Mouse (Mus musculus) adrenal gland, postnatal 25 days (tissue): ENCODE data around the gene Figla. TPM values are rescaled to one million over a fixed set of nuclear protein-coding genes. Genes with fewer than 3 reads are reported as not detected.

Source experiments
- DNase-seq: peaks from one replicate; pipeline ENCODE4 v3.0.0; 2021; ENCODE audit warnings: mixed read lengths
- total RNA-seq: library from RNA; stranded (reverse); gene quantifications from 2 replicates; pipeline ENCODE4 v1.2.3, GENCODE M21; 2021

Gene Figla
- total RNA-seq, 1 experiment from 2014 or later, result not detected

GRCm38 (mm10) chr6:86028601-86029322 is 12.8 kb downstream of the Figla start, which contains the start of gene Add2:
Gene Add2 (plus strand): TSS chr6:86028681.
- peak; percentile 29 for DNase-seq

GRCm38 (mm10) chr6:86029323-86029713 is 13.3 kb downstream of the Figla start:
- DNase-seq, result no peak

- no peak for DNase-seq
These were observed 15.6 kb downstream of the Figla start for GRCm38 (mm10) chr6:86031527-86031926.

GRCm38 (mm10) chr6:86033635-86034034 is 17.7 kb downstream of the Figla start:
- no peak for DNase-seq

GRCm38 (mm10) chr6:86038901-86039300 is 22.9 kb downstream of the Figla start:
- DNase-seq, result no peak

- no peak for DNase-seq
These were observed 24.2 kb downstream of the Figla start for GRCm38 (mm10) chr6:86040140-86040539.

GRCm38 (mm10) chr6:86047510-86047909 is 31.5 kb downstream of the Figla start:
- no peak for DNase-seq

GRCm38 (mm10) chr6:86048509-86048908 is 32.5 kb downstream of the Figla start:
- no peak for DNase-seq

GRCm38 (mm10) chr6:86050586-86051268 is 34.8 kb downstream of the Figla start:
- no peak for DNase-seq

- no peak for DNase-seq
These were observed 36.1 kb downstream of the Figla start for GRCm38 (mm10) chr6:86052032-86052459.

GRCm38 (mm10) chr6:86052556-86052955 is 36.6 kb downstream of the Figla start:
- DNase-seq, result no peak

- no peak for DNase-seq
These were observed 37.1 kb downstream of the Figla start for GRCm38 (mm10) chr6:86053099-86053498.

GRCm38 (mm10) chr6:86053594-86053993 is 37.6 kb downstream of the Figla start:
- DNase-seq, result no peak

GRCm38 (mm10) chr6:86058475-86058874 is 42.5 kb downstream of the Figla start:
- DNase-seq, result no peak

- no peak for DNase-seq
These were observed 43.3 kb downstream of the Figla start for GRCm38 (mm10) chr6:86059151-86059853.

- no peak for DNase-seq
These were observed 44.2 kb downstream of the Figla start for GRCm38 (mm10) chr6:86060170-86060569.

- DNase-seq, result no peak
These were observed 46.3 kb downstream of the Figla start for GRCm38 (mm10) chr6:86062226-86062625.

- no peak for DNase-seq
These were observed 46.7 kb downstream of the Figla start for GRCm38 (mm10) chr6:86062684-86063083.

- no peak for DNase-seq
These were observed 48.5 kb downstream of the Figla start for GRCm38 (mm10) chr6:86064318-86065016.

- no peak for DNase-seq
These were observed 50.8 kb downstream of the Figla start for GRCm38 (mm10) chr6:86066727-86067126.

- DNase-seq, result no peak
These were observed 51.2 kb downstream of the Figla start for GRCm38 (mm10) chr6:86067145-86067544.

GRCm38 (mm10) chr6:86069009-86069408 is 53.0 kb downstream of the Figla start:
- no peak for DNase-seq
